Mouse (Mus musculus): ENCODE measurements around the gene Stx8.

DNA sequence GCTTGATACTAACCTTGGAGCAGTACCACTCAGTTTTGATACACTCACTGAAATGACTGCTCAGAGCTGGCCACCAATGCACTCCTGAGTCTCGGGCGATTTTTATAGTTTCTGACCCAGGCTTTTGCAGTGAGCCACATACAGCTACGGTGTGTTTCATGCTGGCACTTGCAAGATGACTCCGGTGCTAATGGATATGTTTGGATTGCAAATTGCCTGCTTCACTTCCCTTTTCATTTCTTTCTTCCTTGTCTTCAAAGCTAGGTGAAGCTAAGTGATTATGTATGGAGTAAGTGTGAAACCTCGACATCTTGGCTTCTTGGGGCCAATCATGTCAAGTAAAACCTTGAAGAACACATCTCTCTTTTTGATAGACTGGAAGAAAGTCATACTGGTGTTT is 43.4 kb downstream of the Stx8 start:
- TF ChIP-seq USF1 (IDR thresholded peaks at IDR 0.05; ENCODE audit: low read depth) (no peak), CTCF (IDR thresholded peaks at IDR 0.05; ENCODE audit: control insufficient read depth, insufficient read depth, insufficient read length) (no peak), CEBPB (IDR thresholded peaks at IDR 0.05; ENCODE audit: low read depth) (no peak)
